Mouse (Mus musculus): ENCODE results near the gene Rnd3. TPM values are rescaled to one million over a fixed set of nuclear protein-coding genes. Genes with fewer than 3 reads are reported as not detected.
A peak's percentile ranks its signal among the peaks of the same experiment; 100 is the strongest.

The Rnd3 gene
- polyA plus RNA-seq (2014; fragmentation: Nextera tagmentation; extraction: Ambion mirVana), result 39.9 and 40.4 TPM in 2 replicates

DNA sequence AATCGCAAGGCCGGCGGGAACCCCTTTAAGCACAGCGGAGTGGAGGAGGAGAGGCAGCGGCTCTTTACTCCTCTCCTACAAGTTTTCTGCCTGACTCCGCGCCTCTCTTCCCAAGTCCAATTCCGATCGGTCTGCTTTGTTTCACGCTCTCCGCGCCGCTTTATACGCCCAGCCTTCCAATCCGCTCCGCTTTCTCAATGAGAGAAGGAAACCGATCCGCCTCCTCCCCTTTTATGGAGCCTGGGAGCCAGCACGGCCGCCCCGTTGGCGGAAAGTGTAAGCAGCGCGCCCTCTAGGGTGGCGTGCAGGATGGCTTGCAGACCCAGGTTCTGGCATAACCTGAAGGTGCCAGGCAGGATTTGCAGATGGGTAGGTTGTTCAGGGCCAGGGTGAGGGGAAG is at the start of gene Rnd3:
TSS of gene Rnd3 (minus strand) at position 137 of the 400 bp plus-strand sequence.
- peak within 1 kb of the TSS; percentile 88 for H3K9ac ChIP-seq (ENCODE audit: low read depth, low read length)
- peak within 1 kb of the TSS; percentile 74 for H3K4me2 ChIP-seq
- H3K4me3 ChIP-seq (ENCODE audit: low read depth, low read length), result peak within 1 kb of the TSS; percentile 82
- peaks cover 16% of the 10 kb centered on the region for H3K27me3 ChIP-seq (ENCODE audit: control insufficient read depth, insufficient read depth, low read length)
- WGBS (ENCODE audit: insufficient replicate concordance), result 1% methylated on average over 25 of the region's 25 CpGs
- ATAC-seq (replicated peaks; ENCODE audit: insufficient number of reproducible peaks, low FRiP score, low TSS enrichment), result peak; percentile 67
- H3K27ac ChIP-seq (ENCODE audit: low read depth, low read length), result peak within 1 kb of the TSS; percentile 85
- H3K9me3 ChIP-seq (replicated peaks; ENCODE audit: control insufficient read depth, low read length), result no peaks in the 10 kb centered on the region
- peaks cover 8% of the 10 kb centered on the region for H3K4me1 ChIP-seq (ENCODE audit: control insufficient read depth, insufficient read depth, low read length)
- H3K36me3 ChIP-seq (ENCODE audit: control insufficient read depth, insufficient read depth, low read length), result no peaks in the 10 kb centered on the region

DNA sequence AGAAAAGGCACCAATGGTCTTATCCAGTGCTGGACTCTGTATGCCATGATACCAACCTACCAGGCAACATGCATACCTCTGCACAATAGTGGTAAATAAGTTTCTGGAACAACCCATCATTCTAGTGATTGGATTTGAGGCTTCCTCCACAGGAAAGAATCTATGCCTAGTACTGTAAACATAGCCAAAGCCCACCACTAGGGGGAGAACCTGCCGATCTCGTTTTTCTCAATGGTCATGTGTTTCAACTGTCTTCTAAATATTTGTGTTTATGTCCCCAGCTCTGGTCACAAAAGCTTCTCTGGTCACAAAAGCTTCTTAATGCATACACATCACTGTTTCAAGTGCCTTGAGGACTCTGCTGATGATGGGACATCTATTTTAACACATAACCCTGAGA is 43.4 kb upstream of the Rnd3 start:
- no peak overlapping the region for H3K27ac ChIP-seq (ENCODE audit: low read depth, low read length)
- no peaks in the 10 kb centered on the region for H3K36me3 ChIP-seq (ENCODE audit: control insufficient read depth, insufficient read depth, low read length)
- no peaks in the 10 kb centered on the region for H3K27me3 ChIP-seq (ENCODE audit: control insufficient read depth, insufficient read depth, low read length)
- WGBS (ENCODE audit: insufficient replicate concordance), result 58% methylated on average over 2 of the region's 2 CpGs
- no peak overlapping the region for H3K9ac ChIP-seq (ENCODE audit: low read depth, low read length)
- no peaks in the 10 kb centered on the region for H3K4me1 ChIP-seq (ENCODE audit: control insufficient read depth, insufficient read depth, low read length)
- no peak for ATAC-seq (replicated peaks; ENCODE audit: insufficient number of reproducible peaks, low FRiP score, low TSS enrichment)
- no peak overlapping the region for H3K4me3 ChIP-seq (ENCODE audit: low read depth, low read length)
- no peak overlapping the region for H3K4me2 ChIP-seq
- no peaks in the 10 kb centered on the region for H3K9me3 ChIP-seq (replicated peaks; ENCODE audit: control insufficient read depth, low read length)

DNA sequence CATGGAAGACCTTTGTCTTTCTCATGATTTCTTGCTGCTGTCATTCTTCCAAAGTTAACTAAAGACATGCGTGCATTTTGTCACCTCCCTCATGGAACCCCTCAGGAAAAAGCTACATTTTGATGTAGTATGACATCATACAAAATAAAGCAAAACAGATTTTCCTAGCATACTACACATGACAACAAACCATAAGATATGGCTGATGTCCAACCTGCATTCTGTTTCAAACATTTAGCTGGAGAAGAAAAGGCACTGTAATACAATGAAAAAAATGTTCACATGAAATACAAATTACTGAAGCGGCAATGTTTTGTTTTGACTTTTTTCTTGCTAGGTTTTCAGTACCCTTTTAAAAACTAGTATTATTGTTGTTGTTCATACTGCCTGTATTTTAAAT is 36.9 kb upstream of the Rnd3 start:
- Histone ChIP-seq H3K4me3 (ENCODE audit: low read depth, low read length) (no peak overlapping the region), H3K36me3 (ENCODE audit: control insufficient read depth, insufficient read depth, low read length) (no peaks in the 10 kb centered on the region), H3K27me3 (ENCODE audit: control insufficient read depth, insufficient read depth, low read length) (no peaks in the 10 kb centered on the region), H3K27ac (ENCODE audit: low read depth, low read length) (no peak overlapping the region), H3K4me1 (ENCODE audit: control insufficient read depth, insufficient read depth, low read length) (no peaks in the 10 kb centered on the region), H3K4me2 (no peak overlapping the region), H3K9me3 (replicated peaks; ENCODE audit: control insufficient read depth, low read length) (no peaks in the 10 kb centered on the region), H3K9ac (ENCODE audit: low read depth, low read length) (no peak overlapping the region)
- 82% methylated on average over 2 of the region's 2 CpGs for WGBS (ENCODE audit: insufficient replicate concordance)
- no peak for ATAC-seq (replicated peaks; ENCODE audit: insufficient number of reproducible peaks, low FRiP score, low TSS enrichment)

DNA sequence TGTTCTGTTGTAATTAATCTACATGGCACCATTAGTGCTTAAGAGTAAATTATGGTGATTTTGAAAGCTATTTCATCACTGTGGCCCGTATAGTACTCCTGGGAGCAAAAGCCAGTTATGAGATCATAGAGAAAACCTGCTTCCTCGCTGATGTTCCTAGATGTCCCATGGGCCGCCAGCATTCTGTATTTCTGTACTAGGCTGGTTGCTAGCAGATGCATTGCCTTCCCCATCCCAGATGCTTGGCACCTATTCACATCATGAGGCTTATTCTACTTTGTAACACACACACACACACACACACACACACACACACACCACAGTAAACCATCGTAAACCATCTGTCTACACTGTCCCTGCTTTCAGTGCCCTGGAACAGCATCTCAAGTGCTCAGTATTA is 34.1 kb upstream of the Rnd3 start:
- Histone ChIP-seq H3K4me3 (ENCODE audit: low read depth, low read length) (no peak overlapping the region), H3K27me3 (ENCODE audit: control insufficient read depth, insufficient read depth, low read length) (no peaks in the 10 kb centered on the region), H3K4me2 (no peak overlapping the region), H3K9ac (ENCODE audit: low read depth, low read length) (no peak overlapping the region), H3K4me1 (ENCODE audit: control insufficient read depth, insufficient read depth, low read length) (no peaks in the 10 kb centered on the region), H3K9me3 (replicated peaks; ENCODE audit: control insufficient read depth, low read length) (no peaks in the 10 kb centered on the region), H3K36me3 (ENCODE audit: control insufficient read depth, insufficient read depth, low read length) (no peaks in the 10 kb centered on the region), H3K27ac (ENCODE audit: low read depth, low read length) (no peak overlapping the region)
- ATAC-seq (replicated peaks; ENCODE audit: insufficient number of reproducible peaks, low FRiP score, low TSS enrichment), result no peak
- 85% methylated on average over 4 of the region's 4 CpGs for WGBS (ENCODE audit: insufficient replicate concordance)

DNA sequence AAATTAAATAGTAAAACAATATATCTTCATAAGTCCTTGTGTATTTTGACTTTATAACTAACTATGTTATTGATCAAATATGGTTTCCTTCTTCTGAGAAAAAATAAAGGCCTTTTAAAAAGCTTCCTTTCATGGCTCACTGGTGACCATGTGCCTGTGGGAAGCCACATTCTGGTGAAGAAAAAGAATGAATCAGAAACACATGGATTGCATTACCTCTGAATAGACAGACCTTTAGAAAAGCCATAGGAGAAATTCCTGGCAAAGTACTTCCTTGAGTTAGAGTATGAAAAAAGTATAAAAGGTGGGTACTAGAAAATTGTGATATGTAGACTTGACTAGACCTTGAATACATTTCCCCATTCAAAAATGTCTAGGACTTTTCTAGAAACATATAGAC is 32.5 kb upstream of the Rnd3 start:
- Histone ChIP-seq H3K27ac (ENCODE audit: low read depth, low read length) (no peak overlapping the region), H3K36me3 (ENCODE audit: control insufficient read depth, insufficient read depth, low read length) (no peaks in the 10 kb centered on the region), H3K4me3 (ENCODE audit: low read depth, low read length) (no peak overlapping the region), H3K9ac (ENCODE audit: low read depth, low read length) (no peak overlapping the region), H3K4me1 (ENCODE audit: control insufficient read depth, insufficient read depth, low read length) (no peaks in the 10 kb centered on the region), H3K9me3 (replicated peaks; ENCODE audit: control insufficient read depth, low read length) (no peaks in the 10 kb centered on the region), H3K27me3 (ENCODE audit: control insufficient read depth, insufficient read depth, low read length) (no peaks in the 10 kb centered on the region), H3K4me2 (no peak overlapping the region)
- no peak for ATAC-seq (replicated peaks; ENCODE audit: insufficient number of reproducible peaks, low FRiP score, low TSS enrichment)

DNA sequence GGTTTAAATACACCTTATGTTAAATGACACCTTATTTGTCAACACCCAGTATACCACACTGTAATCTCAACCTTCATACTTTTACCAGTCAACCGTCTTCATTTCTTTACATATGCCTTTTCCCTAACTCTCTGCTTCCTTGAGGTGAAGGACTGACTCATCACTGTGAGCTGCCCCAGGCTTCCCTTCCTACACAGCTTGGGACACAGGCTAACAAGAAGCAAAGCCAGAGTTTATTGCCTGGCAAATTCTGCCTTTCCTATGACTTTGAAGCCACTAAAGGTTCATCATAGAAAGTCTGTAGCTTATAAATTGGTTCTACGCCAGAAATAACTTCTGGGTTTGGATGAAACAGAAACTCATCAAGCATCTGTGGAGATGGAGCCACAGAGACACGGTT is 30.2 kb upstream of the Rnd3 start:
- no peak overlapping the region for H3K4me3 ChIP-seq (ENCODE audit: low read depth, low read length)
- no peaks in the 10 kb centered on the region for H3K36me3 ChIP-seq (ENCODE audit: control insufficient read depth, insufficient read depth, low read length)
- H3K27ac ChIP-seq (ENCODE audit: low read depth, low read length), result no peak overlapping the region
- ATAC-seq (replicated peaks; ENCODE audit: insufficient number of reproducible peaks, low FRiP score, low TSS enrichment), result no peak
- H3K9me3 ChIP-seq (replicated peaks; ENCODE audit: control insufficient read depth, low read length), result no peaks in the 10 kb centered on the region
- H3K4me1 ChIP-seq (ENCODE audit: control insufficient read depth, insufficient read depth, low read length), result no peaks in the 10 kb centered on the region
- H3K9ac ChIP-seq (ENCODE audit: low read depth, low read length), result no peak overlapping the region
- no peaks in the 10 kb centered on the region for H3K27me3 ChIP-seq (ENCODE audit: control insufficient read depth, insufficient read depth, low read length)
- no peak overlapping the region for H3K4me2 ChIP-seq
- 64% methylated on average over 3 of the region's 3 CpGs for WGBS (ENCODE audit: insufficient replicate concordance)

DNA sequence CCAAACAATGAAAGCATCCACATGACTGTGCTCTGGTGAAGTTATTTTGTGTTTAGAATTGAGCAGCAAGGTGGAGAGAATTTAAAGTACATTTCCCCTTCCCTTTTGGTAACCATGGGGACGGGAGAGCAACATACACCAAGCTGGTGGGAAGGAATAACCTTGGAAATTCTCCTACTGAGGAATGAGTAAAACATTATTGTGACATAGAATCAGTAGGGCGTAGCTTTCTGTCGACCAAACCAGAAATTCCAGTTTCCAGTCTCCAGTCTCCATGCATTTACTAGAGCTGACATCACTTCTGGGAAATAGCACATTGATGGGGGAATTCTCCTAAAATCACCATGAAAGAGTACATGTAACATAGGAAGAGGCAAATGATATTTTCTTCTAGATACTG is 28.7 kb upstream of the Rnd3 start:
- Histone ChIP-seq H3K4me3 (ENCODE audit: low read depth, low read length) (no peak overlapping the region), H3K27ac (ENCODE audit: low read depth, low read length) (no peak overlapping the region), H3K9ac (ENCODE audit: low read depth, low read length) (no peak overlapping the region), H3K27me3 (ENCODE audit: control insufficient read depth, insufficient read depth, low read length) (no peaks in the 10 kb centered on the region), H3K4me2 (no peak overlapping the region), H3K9me3 (replicated peaks; ENCODE audit: control insufficient read depth, low read length) (no peaks in the 10 kb centered on the region), H3K4me1 (ENCODE audit: control insufficient read depth, insufficient read depth, low read length) (no peaks in the 10 kb centered on the region), H3K36me3 (ENCODE audit: control insufficient read depth, insufficient read depth, low read length) (no peaks in the 10 kb centered on the region)
- no peak for ATAC-seq (replicated peaks; ENCODE audit: insufficient number of reproducible peaks, low FRiP score, low TSS enrichment)
- 61% methylated on average over 3 of the region's 3 CpGs for WGBS (ENCODE audit: insufficient replicate concordance)

DNA sequence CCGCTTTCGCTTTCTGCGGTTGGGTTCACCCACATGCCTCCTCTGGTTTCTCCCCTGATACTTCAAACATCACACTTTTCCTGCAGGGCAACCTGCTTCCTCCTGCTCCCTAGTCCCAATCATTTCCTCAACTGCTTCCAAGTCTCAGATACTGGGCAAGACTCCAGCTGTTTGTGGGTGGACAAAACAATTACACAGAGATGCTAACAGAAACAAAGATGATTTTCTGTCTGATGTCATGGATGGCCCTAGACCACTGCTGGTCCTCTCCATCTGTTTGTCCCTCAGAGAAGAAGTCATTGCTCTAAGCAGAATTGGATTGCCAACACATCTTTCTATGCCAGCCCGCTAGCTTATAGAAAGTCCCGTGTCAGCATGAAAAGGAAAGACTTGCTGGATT is 26.4 kb upstream of the Rnd3 start:
- Histone ChIP-seq H3K4me1 (ENCODE audit: control insufficient read depth, insufficient read depth, low read length) (no peaks in the 10 kb centered on the region), H3K9me3 (replicated peaks; ENCODE audit: control insufficient read depth, low read length) (no peaks in the 10 kb centered on the region), H3K9ac (ENCODE audit: low read depth, low read length) (no peak overlapping the region), H3K4me3 (ENCODE audit: low read depth, low read length) (no peak overlapping the region), H3K27ac (ENCODE audit: low read depth, low read length) (no peak overlapping the region), H3K27me3 (ENCODE audit: control insufficient read depth, insufficient read depth, low read length) (no peaks in the 10 kb centered on the region), H3K36me3 (ENCODE audit: control insufficient read depth, insufficient read depth, low read length) (no peaks in the 10 kb centered on the region), H3K4me2 (no peak overlapping the region)
- ATAC-seq (replicated peaks; ENCODE audit: insufficient number of reproducible peaks, low FRiP score, low TSS enrichment), result no peak
- WGBS (ENCODE audit: insufficient replicate concordance), result 85% methylated on average over 5 of the region's 5 CpGs

DNA sequence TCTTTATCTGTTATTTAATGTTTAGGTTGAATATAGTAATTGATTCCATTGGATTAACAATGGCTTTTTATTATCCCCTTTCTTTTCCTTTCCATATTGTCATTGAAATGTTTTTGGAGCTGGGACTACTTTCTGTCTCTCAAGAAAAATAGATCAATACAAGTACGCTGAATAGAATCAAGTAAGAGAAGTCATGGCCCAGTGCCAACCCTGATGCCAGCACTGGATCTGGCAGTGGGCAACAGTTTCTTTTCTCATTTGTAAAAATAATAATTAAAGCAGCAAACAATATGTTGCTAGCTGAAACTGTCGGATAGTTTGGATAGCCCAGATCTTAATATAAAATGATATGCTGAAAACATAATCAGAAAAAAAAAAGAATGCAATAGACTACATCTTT is 12.2 kb upstream of the Rnd3 start:
- Histone ChIP-seq H3K9ac (ENCODE audit: low read depth, low read length) (no peak overlapping the region), H3K36me3 (ENCODE audit: control insufficient read depth, insufficient read depth, low read length) (no peaks in the 10 kb centered on the region), H3K4me1 (ENCODE audit: control insufficient read depth, insufficient read depth, low read length) (no peaks in the 10 kb centered on the region), H3K27ac (ENCODE audit: low read depth, low read length) (no peak overlapping the region), H3K4me3 (ENCODE audit: low read depth, low read length) (no peak overlapping the region), H3K27me3 (ENCODE audit: control insufficient read depth, insufficient read depth, low read length) (peaks cover 22% of the 10 kb centered on the region), H3K4me2 (no peak overlapping the region), H3K9me3 (replicated peaks; ENCODE audit: control insufficient read depth, low read length) (no peaks in the 10 kb centered on the region)
- ATAC-seq (replicated peaks; ENCODE audit: insufficient number of reproducible peaks, low FRiP score, low TSS enrichment), result no peak
- 83% methylated on average over 2 of the region's 2 CpGs for WGBS (ENCODE audit: insufficient replicate concordance)

Measured in heart, embryonic 11.5 days (tissue).